Mouse (Mus musculus) brain, embryonic 14.5 days (tissue): Measurements from ENCODE around the gene Gng11.

Experiments used
- CTCF ChIP-seq: fragments of 200-500 bp; IDR thresholded peaks from 2 replicates; pipeline ENCODE4 v1.5.1; 2012; ENCODE audit warnings: inconsistent platforms, mild to moderate bottlenecking, moderate library complexity, borderline replicate concordance; ENCODE audit not compliant: insufficient read depth, insufficient read length; ENCODE audit errors: extremely low read depth
- POLR2A ChIP-seq: fragments of 200-500 bp; IDR thresholded peaks from 2 replicates; pipeline ENCODE4 v1.6.1; 2012; ENCODE audit warnings: mild to moderate bottlenecking, inconsistent platforms, borderline replicate concordance; ENCODE audit not compliant: poor library complexity, insufficient read depth, insufficient read length, severe bottlenecking; ENCODE audit errors: extremely low read depth

- TF ChIP-seq CTCF (no peak), POLR2A (no peak)
Measured at GRCm38 (mm10) chr6:3999296-3999695, 4.4 kb upstream of the Gng11 start.
